Mouse (Mus musculus): ENCODE measurements around the gene Tenm3.

Tenm3 gene

DNA sequence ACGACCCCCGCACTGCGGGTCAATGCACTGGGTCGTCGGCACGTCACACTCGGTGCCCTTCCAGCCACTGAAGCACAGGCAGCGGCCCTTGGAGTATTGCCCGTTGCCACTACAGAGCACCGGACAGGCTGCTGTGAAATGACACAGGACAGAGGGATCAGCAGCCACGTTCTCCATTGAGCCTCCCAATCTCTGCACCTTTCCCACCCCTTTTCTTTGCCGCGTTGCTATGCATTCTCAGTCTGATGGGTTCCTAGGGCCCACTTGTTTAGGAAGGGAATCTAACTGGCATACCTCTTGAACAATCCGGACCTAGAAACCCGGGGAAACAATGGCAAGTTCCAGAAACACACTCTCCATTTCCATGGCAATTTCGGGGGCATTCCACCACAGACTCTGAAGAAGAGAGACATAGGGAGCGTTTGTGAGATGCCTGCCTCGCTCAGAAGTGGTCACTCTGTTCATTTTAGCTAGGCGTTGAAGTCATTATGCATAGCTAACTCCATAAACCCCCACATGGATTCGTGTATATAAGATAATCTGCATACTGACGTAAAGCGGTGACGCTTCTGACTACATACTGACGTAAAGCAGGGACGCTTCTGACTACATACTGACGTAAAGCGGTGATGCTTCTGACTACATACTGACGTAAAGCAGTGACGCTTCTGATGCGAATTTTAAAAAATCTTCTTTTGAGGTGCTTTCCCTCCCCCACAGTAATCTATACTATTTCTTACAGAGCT, 501.3 kb downstream of the Tenm3 start:
- in situ Hi-C loops (cut with MboI): no loop called here

DNA sequence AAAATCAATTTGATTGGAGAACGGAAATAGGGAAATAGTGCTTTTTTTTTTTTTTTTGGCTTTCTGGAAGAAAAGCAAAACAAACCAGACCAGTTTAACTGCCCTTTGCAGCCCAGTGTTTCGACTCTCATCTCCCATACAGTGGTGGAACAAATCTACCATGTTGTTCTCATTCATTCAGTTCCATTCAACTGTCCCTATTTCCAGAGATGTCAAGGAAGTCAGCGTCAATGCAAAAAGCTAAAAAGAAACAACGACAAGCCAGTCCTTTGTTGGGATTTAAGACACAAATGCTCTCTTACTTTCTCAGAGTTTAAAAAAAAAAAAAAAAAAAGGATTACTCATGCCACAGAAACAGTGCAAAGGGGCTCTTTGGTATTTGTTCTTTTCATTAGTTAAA, 502.1 kb downstream of the Tenm3 start:
- in situ Hi-C loops (cut with MboI): no loop called here

- in situ Hi-C loops (cut with MboI): no loop called here
These were observed 502.5 kb downstream of the Tenm3 start for GRCm38 (mm10) chr8:48341276-48341675.

- in situ Hi-C loops (cut with MboI): no loop called here
These were observed 521.0 kb downstream of the Tenm3 start for GRCm38 (mm10) chr8:48322655-48323265.

DNA sequence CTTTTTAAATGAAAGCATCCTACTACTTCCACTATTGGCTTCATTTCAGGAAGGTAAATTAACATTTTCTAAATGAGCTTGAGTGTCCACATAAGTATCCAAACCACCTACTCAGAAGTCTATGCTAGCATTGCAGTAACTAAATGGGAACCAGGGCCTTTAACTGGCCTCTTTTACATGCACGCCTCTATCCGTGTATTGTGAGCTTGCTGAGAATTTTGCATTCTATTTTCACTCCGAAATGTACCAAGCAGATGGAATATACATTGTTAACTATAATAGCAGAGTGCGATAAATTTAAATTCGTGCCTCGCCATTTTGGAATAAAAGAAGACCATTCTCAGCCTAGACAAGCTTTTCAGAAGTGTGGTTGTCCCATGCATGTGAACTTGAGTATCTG, 521.5 kb downstream of the Tenm3 start:
- in situ Hi-C loops (cut with MboI): no loop called here

DNA sequence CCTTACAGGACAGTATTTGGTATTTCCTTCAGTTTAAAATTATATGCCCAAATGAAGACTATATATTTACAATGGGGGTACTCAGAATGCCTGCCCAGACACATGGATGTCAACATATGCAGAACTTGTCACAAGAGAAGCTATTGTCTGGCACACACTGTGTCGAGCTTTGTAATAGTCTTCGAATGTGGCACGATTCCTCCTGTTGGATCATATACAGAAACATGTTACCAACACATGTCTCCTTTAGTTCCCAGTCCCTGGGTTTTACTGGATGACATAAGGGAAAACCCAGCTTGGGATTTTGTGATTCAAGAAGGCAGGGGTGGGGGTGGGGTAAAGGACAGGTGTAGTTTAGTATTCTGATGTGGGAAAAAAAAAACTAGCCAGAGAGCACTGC, 524.1 kb downstream of the Tenm3 start:
- in situ Hi-C loops (cut with MboI): no loop called here

DNA sequence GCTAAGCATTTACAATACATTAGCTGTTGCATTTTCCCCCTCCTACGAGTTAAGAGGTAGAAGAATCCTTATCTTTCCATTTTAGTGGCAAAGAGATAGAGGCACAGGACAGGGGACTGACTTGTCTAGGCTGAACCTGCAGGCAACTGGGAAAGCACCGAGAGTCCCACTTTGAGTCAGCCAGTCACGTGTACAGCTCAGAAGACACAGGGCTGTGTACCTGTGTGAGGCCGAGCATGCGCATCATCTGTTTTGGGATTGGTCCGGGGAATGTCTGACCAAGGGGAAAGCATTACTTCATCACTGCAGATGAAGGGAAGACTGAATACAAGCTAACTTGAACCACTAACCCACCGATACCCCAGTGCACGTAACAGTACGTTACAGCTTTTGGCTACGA, 526.3 kb downstream of the Tenm3 start:
- in situ Hi-C loops (cut with MboI): no loop called here

GRCm38 (mm10) chr8:48315605-48316004, 528.1 kb downstream of the Tenm3 start:
- in situ Hi-C loops (cut with MboI): no loop called here

DNA sequence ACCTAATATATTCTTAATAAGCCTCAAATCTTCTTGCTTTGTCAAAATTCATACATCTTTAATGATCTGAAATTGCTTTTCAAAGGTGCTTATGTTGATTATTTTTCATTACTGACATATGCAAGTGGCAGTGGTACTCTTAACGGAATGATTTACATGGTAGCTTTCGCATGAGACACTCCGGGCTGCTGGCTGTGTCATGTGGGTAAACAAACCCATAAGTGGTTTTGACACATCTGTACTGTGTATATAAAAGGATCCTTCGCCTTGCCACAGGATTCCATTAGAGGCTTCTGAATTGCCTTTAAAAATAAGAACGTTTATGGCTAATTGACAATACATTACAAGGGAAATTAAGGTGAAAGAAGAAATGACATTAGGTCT, 529.8 kb downstream of the Tenm3 start:
- in situ Hi-C loops (cut with MboI): no loop called here

GRCm38 (mm10) chr8:48313210-48313984, 530.4 kb downstream of the Tenm3 start:
- in situ Hi-C loops (cut with MboI): no loop called here

DNA sequence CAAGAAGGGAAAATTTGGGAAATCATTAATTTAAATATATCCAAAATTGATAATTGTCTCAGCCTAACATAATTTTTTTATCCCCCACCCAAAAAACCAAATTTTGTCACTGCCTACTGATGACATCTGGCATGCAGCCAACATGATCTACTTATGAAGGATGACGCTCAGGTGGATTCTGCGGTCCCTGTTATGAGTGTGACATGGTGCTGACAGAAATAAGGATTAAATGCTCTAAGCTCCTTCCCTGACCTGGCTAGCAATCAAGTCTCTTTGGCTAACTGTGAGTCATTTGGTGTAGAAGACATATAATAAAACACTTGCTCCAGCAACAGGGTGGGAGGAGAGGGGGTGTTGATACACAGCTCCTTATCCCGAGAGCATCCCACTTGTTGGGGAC, 532.0 kb downstream of the Tenm3 start:
- in situ Hi-C loops (cut with MboI): no loop called here

DNA sequence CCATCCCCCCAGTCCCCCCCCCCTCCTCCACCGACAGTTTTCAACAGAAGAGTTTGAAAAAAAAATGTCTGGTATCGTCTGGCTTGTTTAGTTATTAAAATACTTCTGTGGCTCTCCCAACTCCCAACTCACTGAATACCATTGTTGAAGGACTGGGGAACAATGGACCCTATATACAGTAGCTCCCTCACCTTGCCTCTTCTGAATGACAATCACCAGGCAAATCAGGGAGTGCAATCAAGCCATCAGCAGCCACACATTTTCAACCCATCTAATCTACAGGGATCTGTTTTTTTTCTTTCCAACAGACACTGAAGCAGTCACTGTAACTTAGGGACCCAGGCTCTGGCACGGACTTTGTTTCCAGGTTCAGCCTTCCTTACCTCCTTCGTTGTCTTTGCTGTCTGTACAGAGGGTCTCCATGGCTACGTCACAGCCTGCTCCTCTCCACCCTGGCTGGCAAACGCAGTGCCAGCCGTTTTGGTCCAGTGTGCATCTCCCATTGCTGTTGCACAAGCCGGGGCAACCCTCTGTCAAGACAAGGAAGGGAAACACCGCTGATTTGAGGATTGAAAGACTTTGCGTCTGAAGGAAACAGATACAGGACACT, 533.4 kb downstream of the Tenm3 start:
- in situ Hi-C loops (cut with MboI): no loop called here

DNA sequence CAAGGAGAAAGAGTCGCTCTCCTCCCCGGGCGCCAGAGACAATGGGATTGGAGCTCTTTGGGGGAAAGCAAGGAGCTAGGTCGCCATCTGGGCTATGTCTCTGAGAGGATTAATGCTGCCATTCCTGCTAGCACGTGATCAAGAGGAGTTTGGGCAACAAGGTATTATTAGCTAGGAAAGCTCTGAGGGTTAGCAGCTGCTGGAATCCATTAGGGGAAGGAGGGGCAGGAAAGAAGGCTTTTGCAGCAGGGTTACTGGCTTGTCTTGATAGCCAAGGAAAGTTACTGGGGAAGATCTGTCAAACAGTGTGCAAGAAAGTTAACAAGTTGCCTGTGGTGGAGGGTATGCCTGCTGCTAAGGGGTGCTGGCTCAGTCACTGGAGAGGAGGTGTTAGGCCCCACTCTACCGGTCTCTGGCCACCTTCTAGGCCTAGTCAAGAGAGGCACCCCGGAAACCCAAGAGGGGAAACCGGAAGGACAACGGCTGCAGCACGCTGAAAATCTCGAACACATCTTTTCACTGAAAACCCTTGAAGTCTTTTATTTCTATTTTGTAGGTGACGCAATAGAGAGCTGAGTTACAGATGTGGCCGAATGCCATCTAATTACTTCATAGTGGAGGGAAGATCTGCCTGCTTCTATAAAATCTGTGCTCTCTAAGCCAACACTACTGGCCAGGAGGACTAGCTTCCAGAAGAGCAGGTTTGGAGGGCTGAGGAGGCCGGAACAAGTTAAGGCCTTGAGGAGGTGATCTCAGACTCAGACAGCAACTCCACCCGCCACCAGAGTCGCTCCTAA, 534.4 kb downstream of the Tenm3 start:
- in situ Hi-C loops (cut with MboI): no loop called here

DNA sequence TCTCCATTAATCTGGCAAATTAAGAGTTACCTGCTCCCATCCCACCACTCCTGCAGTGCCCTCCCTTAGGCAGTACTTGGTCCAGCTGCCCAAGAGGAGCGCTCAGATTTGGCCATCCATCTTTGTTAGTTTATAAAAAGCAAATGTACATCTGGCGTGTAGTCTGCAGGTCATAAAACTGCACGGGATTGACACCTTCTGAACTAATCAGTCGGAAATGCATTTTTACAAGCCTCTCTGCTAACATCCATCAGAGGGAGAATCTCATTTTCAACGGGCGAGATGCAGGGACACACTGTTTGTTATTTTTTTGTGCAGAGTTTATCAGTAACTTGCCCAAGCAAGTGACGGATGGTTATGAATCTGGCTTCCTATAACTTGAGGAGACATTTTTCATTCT, 539.5 kb downstream of the Tenm3 start:
- in situ Hi-C loops (cut with MboI): no loop called here

GRCm38 (mm10) chr8:48300613-48301037, 543.1 kb downstream of the Tenm3 start:
- in situ Hi-C loops (cut with MboI): no loop called here

DNA sequence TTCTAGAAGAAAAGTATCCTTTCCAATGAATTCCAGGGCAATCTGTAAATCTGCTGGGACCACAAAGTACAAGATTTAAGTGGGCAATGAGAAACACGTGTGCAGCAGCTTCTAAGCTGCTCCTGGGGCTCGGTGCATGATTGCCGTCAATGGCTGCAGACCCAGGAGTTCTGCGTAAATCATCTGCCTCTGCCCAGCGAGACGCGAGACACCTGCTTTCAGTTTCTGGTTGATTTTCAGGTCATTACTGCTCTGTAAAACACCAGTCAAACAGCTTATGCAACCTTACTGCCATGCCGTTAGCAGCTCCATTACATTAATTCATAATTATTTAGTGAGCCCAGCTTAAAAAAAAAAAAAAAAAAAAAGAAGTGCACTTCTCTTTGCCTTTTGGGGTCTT, 543.7 kb downstream of the Tenm3 start:
- in situ Hi-C loops (cut with MboI): no loop called here

- in situ Hi-C loops (cut with MboI): no loop called here
These were observed 544.4 kb downstream of the Tenm3 start for GRCm38 (mm10) chr8:48299341-48299740.

DNA sequence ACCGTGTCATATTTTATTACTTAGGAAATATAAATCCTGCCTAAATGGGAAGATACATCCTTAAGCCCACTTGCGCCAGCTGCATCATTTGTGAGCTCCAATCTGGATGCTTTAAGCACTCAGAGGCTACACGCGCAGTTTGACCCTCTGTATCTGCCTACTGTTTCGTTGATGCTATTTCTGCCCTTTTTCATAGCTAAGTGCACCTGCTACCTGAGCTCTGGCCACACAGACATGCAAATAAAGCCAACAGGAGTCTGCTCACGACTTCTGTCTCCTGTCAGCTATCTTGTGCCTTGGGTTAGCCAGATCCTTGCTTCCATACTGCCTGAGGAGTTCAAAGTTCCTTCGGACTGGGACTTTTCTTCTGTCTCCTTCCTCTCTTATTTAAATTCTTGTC, 547.4 kb downstream of the Tenm3 start:
- in situ Hi-C loops (cut with MboI): no loop called here

DNA sequence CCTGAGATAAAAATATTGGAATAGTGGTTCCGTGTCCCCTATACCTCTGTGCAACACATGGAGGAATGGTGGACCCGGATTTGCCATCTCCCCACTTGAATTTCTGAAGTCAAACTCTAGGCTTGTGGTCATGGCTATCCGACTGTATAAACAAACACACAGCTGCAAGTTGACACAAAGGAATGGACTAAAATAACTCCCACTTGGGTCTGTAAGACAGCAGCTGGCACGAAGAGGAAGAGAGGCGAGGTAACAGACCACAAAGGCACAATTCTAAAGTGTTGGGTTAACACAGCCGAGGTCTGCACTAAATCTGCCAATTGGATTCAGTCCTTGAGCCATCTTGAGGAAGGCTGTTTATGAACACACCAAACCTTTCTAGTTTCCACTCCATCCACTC, 548.2 kb downstream of the Tenm3 start:
- in situ Hi-C loops (cut with MboI): no loop called here

DNA sequence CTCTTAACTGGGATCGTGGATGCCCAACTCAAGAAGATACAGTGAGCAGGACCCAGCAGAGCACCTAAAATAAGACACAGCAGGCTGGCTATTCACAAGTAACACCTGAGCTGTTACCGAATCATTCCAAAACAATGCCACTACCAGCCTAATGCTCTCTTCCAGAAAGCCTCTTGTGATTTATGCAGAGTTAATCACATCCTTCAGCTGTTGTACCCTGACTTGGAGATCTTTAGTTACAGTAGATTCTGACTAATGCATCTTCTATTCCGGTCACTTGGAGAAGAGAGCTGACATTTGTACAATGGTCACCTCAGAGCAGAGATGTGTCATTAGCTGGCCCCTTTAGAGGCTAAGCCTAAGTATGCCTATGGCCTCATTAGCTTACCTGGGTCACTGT, 550.0 kb downstream of the Tenm3 start:
- in situ Hi-C loops (cut with MboI): no loop called here

GRCm38 (mm10) chr8:48285432-48285831, 558.3 kb downstream of the Tenm3 start:
- in situ Hi-C loops (cut with MboI): no loop called here

GRCm38 (mm10) chr8:48281855-48282254, 561.9 kb downstream of the Tenm3 start:
- in situ Hi-C loops (cut with MboI): no loop called here
